Mouse (Mus musculus) retina, embryonic 14.5 days (tissue): ENCODE results near the gene 1700020L24Rik.

Experiments used
- DNase-seq: peaks from one replicate; pipeline ENCODE4 v3.0.0-alpha.2; 2015; ENCODE audit warnings: low spot score

1700020L24Rik gene

GRCm38 (mm10) chr11:83473235-83474016 lies 35.9 kb downstream of the 1700020L24Rik start:
- no peak for DNase-seq
